Comparison of ENCODE assay signal across 8 mouse cellular contexts in the genomic region with DNA sequence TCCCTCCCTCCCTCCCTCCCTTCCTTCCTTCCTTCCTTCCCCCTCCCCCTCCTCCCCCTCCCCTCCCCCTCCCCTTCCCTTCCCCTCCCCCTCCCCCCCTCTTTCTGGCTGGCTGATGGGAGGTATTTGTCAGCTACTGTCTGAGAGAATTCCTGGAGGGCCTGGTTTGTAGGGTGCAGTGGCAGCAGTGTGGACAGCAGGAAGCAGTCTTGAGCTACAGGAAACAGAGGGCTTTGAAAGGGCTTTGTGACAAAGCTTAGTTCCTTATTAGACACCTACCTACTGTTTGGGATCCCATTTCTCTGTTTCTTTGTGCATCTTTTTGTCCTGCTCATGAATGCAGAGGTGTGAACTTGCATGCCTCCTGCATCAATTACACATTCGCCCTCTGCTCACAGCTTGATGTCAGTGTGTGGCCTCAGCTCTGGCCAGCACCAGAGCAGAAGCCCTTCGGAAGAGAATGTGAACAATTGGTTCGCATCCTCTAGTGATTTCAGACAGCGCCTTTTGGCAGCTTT. TPM values are rescaled to one million over a fixed set of nuclear protein-coding genes. Genes with fewer than 3 reads are reported as not detected.
DNase-seq lines count a peak whose midpoint lies in the region; ATAC-seq and TF ChIP-seq lines count a peak whose summit lies in the region.

No protein-coding gene starts in this region.

- H3K4me3 ChIP-seq in intestine, postnatal 0 days (ENCODE audit: low read depth, low read length), result no peak overlapping the region
- H3K4me3 ChIP-seq in intestine, embryonic 16.5 days (ENCODE audit: low read length), result no peak overlapping the region
- H3K4me3 ChIP-seq in CH12.LX (replicated peaks in 1 of 3; ENCODE audit: low read depth in 2 of 3, low read length in 2 of 3, poor library complexity in 1 of 3), result no peak overlapping the region

- H3K27me3 ChIP-seq in intestine, postnatal 0 days (replicated peaks; ENCODE audit: control insufficient read depth, insufficient read depth, low read length), result no peaks in the 10 kb centered on the region
- H3K27me3 ChIP-seq in intestine, embryonic 16.5 days (replicated peaks; ENCODE audit: control insufficient read depth, insufficient read depth, low read length), result no peaks in the 10 kb centered on the region
- peaks cover 21% of the 10 kb centered on the region for H3K27me3 ChIP-seq in CH12.LX (replicated peaks)

- DNase-seq in CH12.LX (ENCODE audit: extremely low read depth) (peak; percentile 20), adipocyte (ENCODE audit: low spot score) (peak; percentile 36)
- peak; percentile 18 for DNase-seq in lung, postnatal 36 days
- DNase-seq in right cerebral cortex, postnatal 25 days, result no peak
- no peak for DNase-seq in urinary bladder, postnatal 10 days (ENCODE audit: low spot score)
- DNase-seq in kidney, adult 18-20 months, result no peak

- peak; percentile 75 for TF ChIP-seq CTCF in intestine, postnatal 0 days (IDR thresholded peaks at IDR 0.05; ENCODE audit: low read depth)
- TF ChIP-seq CTCF in CH12.LX (conservative IDR thresholded peaks at IDR 0.05 in 1 of 2, IDR thresholded peaks at IDR 0.05 in 1 of 2; ENCODE audit: low read depth in 2 of 2, low read length in 2 of 2), result peak in 1 of 2 experiments; percentile 56; a peak in 2 of 4 replicates

- no peaks in the 10 kb centered on the region; the same call in 1 of the 2 replicates for H3K36me3 ChIP-seq in intestine, postnatal 0 days (ENCODE audit: control insufficient read depth, insufficient read depth)
- H3K36me3 ChIP-seq in intestine, embryonic 16.5 days (ENCODE audit: control insufficient read depth, insufficient read depth, low read length), result no peaks in the 10 kb centered on the region
- no peaks in the 10 kb centered on the region for H3K36me3 ChIP-seq in CH12.LX (replicated peaks in 1 of 2; ENCODE audit: control insufficient read depth in 1 of 2, insufficient read depth in 1 of 2, low read length in 1 of 2)

- H3K27ac ChIP-seq in intestine, postnatal 0 days (ENCODE audit: low read depth, low read length), result no peak overlapping the region
- H3K27ac ChIP-seq in intestine, embryonic 16.5 days (ENCODE audit: low read length), result no peak overlapping the region
- no peak overlapping the region for H3K27ac ChIP-seq in CH12.LX (ENCODE audit: insufficient read depth, low read depth)

- dilution Hi-C loops in CH12.LX (cut with MboI; ENCODE audit: extremely low pct_ligation_motif_present, extremely low pct_unique_long_range_greater_than_20kb, low sequenced_read_pairs), result no loop called here

- TF ChIP-seq RAD21 in CH12.LX (IDR thresholded peaks at IDR 0.05; ENCODE audit: low read depth, low read length), result peak; percentile 51

- no peak overlapping the region for H3K9ac ChIP-seq in intestine, postnatal 0 days (ENCODE audit: low read depth, low read length)
- no peak overlapping the region for H3K9ac ChIP-seq in intestine, embryonic 16.5 days (ENCODE audit: low read depth, low read length)
- H3K9ac ChIP-seq in CH12.LX (ENCODE audit: insufficient read depth, low read depth), result no peak overlapping the region

- no peak overlapping the region for H3K4me2 ChIP-seq in intestine, postnatal 0 days (replicated peaks; ENCODE audit: low read depth)
- no peak overlapping the region for H3K4me2 ChIP-seq in intestine, embryonic 16.5 days (ENCODE audit: low read depth, low read length)
- H3K4me2 ChIP-seq in CH12.LX (ENCODE audit: insufficient read depth, low read depth, poor library complexity, severe bottlenecking), result no peak overlapping the region

- H3K4me1 ChIP-seq in intestine, postnatal 0 days (replicated peaks; ENCODE audit: control insufficient read depth, insufficient read depth, low read length), result no peaks in the 10 kb centered on the region
- no peaks in the 10 kb centered on the region for H3K4me1 ChIP-seq in intestine, embryonic 16.5 days (ENCODE audit: control insufficient read depth, insufficient read depth, low read length)
- peaks cover 0 to 2% of the 10 kb centered on the region in 2 experiments; a peak in 2 of 4 replicates for H3K4me1 ChIP-seq in CH12.LX (ENCODE audit: control insufficient read depth in 1 of 2, insufficient read depth in 2 of 2)

- H3K9me3 ChIP-seq in intestine, postnatal 0 days (ENCODE audit: control insufficient read depth), result no peaks in the 10 kb centered on the region
- H3K9me3 ChIP-seq in intestine, embryonic 16.5 days (ENCODE audit: control insufficient read depth, low read length), result no peaks in the 10 kb centered on the region
- H3K9me3 ChIP-seq in CH12.LX (replicated peaks; ENCODE audit: low read length), result no peaks in the 10 kb centered on the region

- in situ Hi-C loops in CH12.LX (cut with MboI; ENCODE audit: low pct_ligation_motif_present, low pct_unique_long_range_greater_than_20kb, low sequenced_read_pairs), result no loop called here

- no peak for ATAC-seq in intestine, postnatal 0 days
- ATAC-seq in intestine, embryonic 16.5 days, result no peak

- no peaks in the 10 kb centered on the region for H3K79me2 ChIP-seq in CH12.LX (replicated peaks; ENCODE audit: control insufficient read depth, extremely low read depth, insufficient read depth, poor library complexity, severe bottlenecking)

- no peak for TF ChIP-seq EP300 in CH12.LX (IDR thresholded peaks at IDR 0.05; ENCODE audit: low read length)

- no peak for TF ChIP-seq POLR2A in CH12.LX (IDR thresholded peaks at IDR 0.05; ENCODE audit: low read depth, low read length)

- 62% methylated on average over 4 of the region's 4 CpGs for WGBS in intestine, postnatal 0 days
- 46% methylated on average over 4 of the region's 4 CpGs for WGBS in intestine, embryonic 16.5 days

TF ChIP-seq in CH12.LX, 34 proteins besides CTCF, POLR2A, EP300 and RAD21:
- peak; percentile 21; the same call in 1 of the 2 replicates for TF ChIP-seq SMC3 (IDR thresholded peaks at IDR 0.05; ENCODE audit: low read depth, low read length)
- TF ChIP-seq JUN (IDR thresholded peaks at IDR 0.05; ENCODE audit: insufficient read depth, low read depth, low read length), result no peak

RNA-seq across cellular contexts. Expression of a gene that starts 31.5 kb away (rescaled TPM):
- polyA plus RNA-seq in intestine, postnatal 0 days (2015; fragmentation: Nextera tagmentation; extraction: Ambion mirVana), result 5.5 and 5.8 TPM in 2 replicates
- 2.6 and 4.3 TPM in 2 replicates for polyA plus RNA-seq in intestine, embryonic 16.5 days (2015; fragmentation: Nextera tagmentation; extraction: Ambion mirVana)
- total RNA-seq in CH12.LX (2012; rRNA removed) (not detected in 2 replicates), CH12.LX (2014; rRNA removed) (not detected in 2 replicates)
- polyA plus RNA-seq in CH12.LX (2012; ENCODE audit: insufficient read length, low read depth), result not detected in 2 replicates

RNA-seq across cellular contexts. Expression of a gene that starts 40.3 kb away (rescaled TPM):
- polyA plus RNA-seq in intestine, postnatal 0 days (2015; fragmentation: Nextera tagmentation; extraction: Ambion mirVana), result not detected in 2 replicates
- not detected in 2 replicates for polyA plus RNA-seq in intestine, embryonic 16.5 days (2015; fragmentation: Nextera tagmentation; extraction: Ambion mirVana)
- total RNA-seq in CH12.LX (2012; rRNA removed), result not detected in 2 replicates
- total RNA-seq in CH12.LX (2014; rRNA removed), result not detected in 2 replicates
- not detected in 2 replicates for polyA plus RNA-seq in CH12.LX (2012; ENCODE audit: insufficient read length, low read depth)

Comparison
In these comparisons a context has a peak if more than half of its experiments do, and no peak if none do; other contexts are left out.
1. DNase-seq: peak in CH12.LX (single experiment), adipocyte (single experiment) and lung, postnatal 36 days (single experiment); none in right cerebral cortex, postnatal 25 days (single experiment), urinary bladder, postnatal 10 days (single experiment) and kidney, adult 18-20 months (single experiment).